Mouse (Mus musculus) B cell, adult 62 days (primary cell): ENCODE measurements around the gene Sh3bp5l. TPM values are rescaled to one million over a fixed set of nuclear protein-coding genes. Genes with fewer than 3 reads are reported as not detected.

Experiments
- total RNA-seq: library from RNA; stranded (reverse); gene quantifications from 4 replicates; pipeline ENCODE4 v1.2.4, GENCODE M21; 2023

Sh3bp5l gene
- total RNA-seq, result 21.8 to 27.3 TPM (median 23.7 TPM) in 4 replicates

DNA sequence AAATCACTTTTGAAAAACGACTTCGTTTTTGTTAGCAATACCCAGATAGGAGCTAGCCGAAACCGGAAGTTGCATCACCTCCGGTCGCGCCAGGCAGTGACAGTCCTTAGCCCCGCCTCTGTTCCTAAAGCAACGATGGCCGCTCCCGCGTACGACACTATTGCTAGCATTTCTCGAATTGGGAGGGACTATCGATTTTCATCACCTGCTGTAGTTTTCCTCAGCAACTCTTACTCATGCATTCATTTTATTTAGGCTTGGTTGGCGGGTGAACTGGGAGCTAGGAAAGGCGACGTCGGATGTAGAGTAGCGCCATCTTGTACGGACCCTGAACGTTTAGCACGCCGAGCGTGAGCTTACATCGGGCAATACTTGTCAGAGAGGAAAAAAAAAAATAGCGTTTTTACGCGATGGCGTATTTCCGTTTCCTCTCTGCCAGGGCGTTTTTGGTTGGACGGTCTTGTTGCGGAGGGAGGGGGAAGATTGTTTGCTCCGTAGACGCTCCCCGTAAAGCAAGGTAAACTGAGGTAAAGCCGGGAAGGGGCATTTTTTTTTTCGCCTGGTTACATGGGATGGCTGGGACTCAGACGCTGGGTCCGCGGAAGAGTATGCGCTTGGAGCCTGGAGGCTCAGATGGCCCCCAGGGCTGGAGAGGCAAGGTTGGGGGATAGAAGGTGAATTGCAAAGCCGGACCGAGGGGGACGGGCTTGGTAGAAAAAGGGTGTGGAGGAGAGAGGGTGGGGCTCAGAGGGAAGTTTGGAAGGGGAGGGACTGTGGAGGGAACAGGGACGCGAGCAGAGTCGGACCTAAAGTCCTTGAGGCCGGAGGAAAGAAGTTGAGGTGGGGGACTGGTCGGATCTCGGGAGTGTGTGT lies at the start of gene Sh3bp5l, which contains the start of gene Zfp672:
Gene Sh3bp5l, plus strand, starts transcription at position 449 of the 873 bp plus-strand sequence.
Gene Zfp672, minus strand, starts transcription at position 64 of the 873 bp plus-strand sequence.

GRCm38 (mm10) chr11:58306860-58307308 lies 23.6 kb upstream of the Sh3bp5l start, which contains the start of gene Zfp692:
Zfp692 (plus strand) TSS chr11:58307069.

GRCm38 (mm10) chr11:58378763-58379278 lies 48.3 kb downstream of the Sh3bp5l start, which contains the start of gene Lypd8:
Lypd8 (plus strand) TSS chr11:58379043.

Other genes starting within 250 kb of the Sh3bp5l start
- gene Gm12248, start 237.6 kb upstream of the Sh3bp5l start, total RNA-seq, result not detected in 4 replicates
- 54.6 to 55.8 TPM (median 54.8 TPM) in 4 replicates for gene Cnot8, start 226.6 kb upstream of the Sh3bp5l start, total RNA-seq
- gene Gemin5, start 162.2 kb upstream of the Sh3bp5l start, total RNA-seq, result 18.9 to 21.6 TPM (median 21.0 TPM) in 4 replicates
- gene Mrpl22, start 159.1 kb upstream of the Sh3bp5l start, total RNA-seq, result 20.1 to 24.9 TPM (median 20.9 TPM) in 4 replicates
- gene Igtp, start 131.2 kb upstream of the Sh3bp5l start, total RNA-seq, result 14.5 to 18.3 TPM (median 15.9 TPM) in 4 replicates
- 5.5 to 7.1 TPM (median 6.5 TPM) in 4 replicates for gene Irgm2, start 131.1 kb upstream of the Sh3bp5l start, total RNA-seq
- gene 4930438A08Rik, start 55.9 kb upstream of the Sh3bp5l start, total RNA-seq, result not detected in 4 replicates
- gene Zfp692, start 23.7 kb upstream of the Sh3bp5l start, total RNA-seq, result 28.3 to 34.6 TPM (median 29.4 TPM) in 4 replicates
- 30.6 to 35.1 TPM (median 33.0 TPM) in 4 replicates for gene Zfp672, start 385 bp upstream of the Sh3bp5l start, total RNA-seq
- not detected in 4 replicates for gene Lypd8, start 48.3 kb downstream of the Sh3bp5l start, total RNA-seq
- gene 1810065E05Rik, start 90.4 kb downstream of the Sh3bp5l start, total RNA-seq, result not detected in 4 replicates
- not detected in 4 replicates for gene Gm12253, start 101.8 kb downstream of the Sh3bp5l start, total RNA-seq
- gene Lypd9, start 122.2 kb downstream of the Sh3bp5l start, total RNA-seq, result not detected in 4 replicates
- gene Olfr30, start 131.5 kb downstream of the Sh3bp5l start, total RNA-seq, result not detected in 4 replicates
- gene Olfr332, start 161.8 kb downstream of the Sh3bp5l start, total RNA-seq, result not detected in 4 replicates
- gene Olfr331, start 171.8 kb downstream of the Sh3bp5l start, total RNA-seq, result not detected in 4 replicates
- not detected in 4 replicates for gene Olfr330, start 204.1 kb downstream of the Sh3bp5l start, total RNA-seq
- not detected in 4 replicates for gene Olfr329-ps, start 215.7 kb downstream of the Sh3bp5l start, total RNA-seq
- gene Olfr328, start 224.9 kb downstream of the Sh3bp5l start, total RNA-seq, result 0.18 to 0.48 TPM (median 0.25 TPM) in 4 replicates
- not detected in 4 replicates for gene Olfr224, start 239.8 kb downstream of the Sh3bp5l start, total RNA-seq
- not detected in 4 replicates for gene Olfr325, start 247.0 kb downstream of the Sh3bp5l start, total RNA-seq